Mouse (Mus musculus): ENCODE measurements around the gene Trpm6. TPM values are rescaled to one million over a fixed set of nuclear protein-coding genes. Genes with fewer than 3 reads are reported as not detected.

Trpm6 gene
- polyA plus RNA-seq, 1 experiment from 2014 or later = 0.27 TPM

DNA sequence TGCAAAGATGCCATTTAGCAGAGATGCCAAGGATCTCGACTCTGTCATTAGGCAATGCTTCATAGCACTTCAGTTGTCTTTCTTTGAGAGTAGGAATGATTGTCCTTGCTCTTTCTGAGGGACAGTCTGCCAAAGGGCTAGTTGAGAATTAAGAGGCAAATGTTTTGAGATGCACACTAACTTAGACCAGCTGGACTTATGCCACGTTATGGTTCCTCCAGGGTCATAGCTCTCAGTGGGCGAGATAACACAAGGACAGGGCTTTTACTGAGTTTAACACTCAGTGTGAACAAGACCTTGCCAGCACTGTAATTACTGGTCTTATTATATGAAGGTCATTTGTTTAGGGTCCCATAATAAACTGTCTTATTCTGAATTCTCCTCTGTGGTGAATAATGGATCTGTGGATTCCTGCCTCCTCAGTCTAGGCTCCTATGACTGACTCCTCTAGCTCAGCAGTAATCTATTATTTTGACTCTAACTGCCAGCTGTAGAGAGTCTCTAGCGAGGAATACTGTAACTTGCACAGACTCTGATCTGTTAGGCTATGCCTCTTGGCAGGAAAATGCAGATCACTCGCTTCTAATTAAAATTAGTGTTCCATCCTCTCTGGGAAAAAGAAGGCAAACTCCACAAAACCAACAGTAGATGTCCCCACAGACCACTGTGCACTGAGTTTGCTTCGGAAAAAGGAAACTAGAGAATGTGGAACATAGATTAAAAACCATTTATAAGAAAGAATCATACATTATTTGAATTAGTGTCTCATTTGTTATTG is 123.2 kb downstream of the Trpm6 start:
- Histone ChIP-seq H3K4me1 (peaks cover 8% of the 10 kb centered on the region), H3K27ac (no peak overlapping the region), H3K4me2 (replicated peaks) (no peak overlapping the region), H3K36me3 (no peaks in the 10 kb centered on the region), H3K27me3 (replicated peaks) (no peaks in the 10 kb centered on the region), H3K4me3 (no peak overlapping the region), H3K9me3 (no peaks in the 10 kb centered on the region), H3K9ac (no peak overlapping the region)
- 55% methylated on average over 6 of the region's 6 CpGs for WGBS
- ATAC-seq (ENCODE audit: low FRiP score, low read depth) = peak; percentile 41

GRCm38 (mm10) chr19:18873709-18874644 is 124.2 kb downstream of the Trpm6 start:
- Histone ChIP-seq H3K27me3 (replicated peaks) (no peaks in the 10 kb centered on the region), H3K4me1 (peaks cover 8% of the 10 kb centered on the region), H3K36me3 (no peaks in the 10 kb centered on the region), H3K9ac (no peak overlapping the region), H3K4me2 (replicated peaks) (peak overlapping the region; percentile 44), H3K4me3 (no peak overlapping the region), H3K27ac (no peak overlapping the region), H3K9me3 (no peaks in the 10 kb centered on the region)
- peak; percentile 76 for ATAC-seq (ENCODE audit: low FRiP score, low read depth)
- 23% methylated on average over 16 of the region's 16 CpGs for WGBS

DNA sequence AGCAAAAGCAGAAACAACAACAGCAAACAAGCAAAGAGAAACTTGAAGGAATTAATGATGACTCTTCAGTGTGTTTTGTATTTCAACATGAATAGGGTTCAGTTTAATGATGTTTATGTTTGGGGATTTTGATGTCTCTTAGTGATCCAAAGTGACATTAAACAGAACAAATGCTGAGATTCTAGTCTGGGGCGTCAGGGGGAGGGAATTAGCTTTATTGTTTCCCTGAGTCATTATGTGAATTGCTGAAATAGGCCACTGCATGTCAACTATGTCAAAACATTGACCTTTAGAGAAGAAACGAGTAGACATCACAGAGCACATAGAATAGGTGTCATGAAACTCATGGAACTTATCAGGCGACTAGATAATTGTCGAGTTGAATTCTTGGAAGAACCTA is 129.5 kb downstream of the Trpm6 start:
- 71% methylated on average over 4 of the region's 4 CpGs for WGBS
- no peak for ATAC-seq (ENCODE audit: low FRiP score, low read depth)

GRCm38 (mm10) chr19:18881162-18881561 is 131.4 kb downstream of the Trpm6 start:
- Histone ChIP-seq H3K4me3 (no peak overlapping the region), H3K4me1 (no peaks in the 10 kb centered on the region), H3K27me3 (replicated peaks) (no peaks in the 10 kb centered on the region), H3K27ac (no peak overlapping the region), H3K9me3 (no peaks in the 10 kb centered on the region), H3K36me3 (no peaks in the 10 kb centered on the region), H3K9ac (no peak overlapping the region), H3K4me2 (replicated peaks) (no peak overlapping the region)
- ATAC-seq (ENCODE audit: low FRiP score, low read depth) = peak; percentile 56; the same call in 1 of the 2 replicates
- WGBS = 42% methylated on average over 5 of the region's 5 CpGs

More for the DNA sequence above, 129.5 kb downstream of the Trpm6 start:
- no peaks in the 10 kb centered on the region for H3K9me3 ChIP-seq
- no peak overlapping the region for H3K27ac ChIP-seq
- H3K9ac ChIP-seq = no peak overlapping the region
- no peaks in the 10 kb centered on the region for H3K27me3 ChIP-seq (replicated peaks)
- H3K36me3 ChIP-seq = no peaks in the 10 kb centered on the region
- H3K4me2 ChIP-seq (replicated peaks) = no peak overlapping the region
- peaks cover 2% of the 10 kb centered on the region for H3K4me1 ChIP-seq
- H3K4me3 ChIP-seq = no peak overlapping the region

GRCm38 (mm10) chr19:18887646-18888407 is 138.0 kb downstream of the Trpm6 start:
- Histone ChIP-seq H3K9ac (no peak overlapping the region), H3K4me1 (peaks cover 10% of the 10 kb centered on the region; the same call in 1 of the 2 replicates), H3K27ac (no peak overlapping the region), H3K4me2 (replicated peaks) (no peak overlapping the region), H3K4me3 (no peak overlapping the region), H3K27me3 (replicated peaks) (no peaks in the 10 kb centered on the region), H3K9me3 (no peaks in the 10 kb centered on the region), H3K36me3 (no peaks in the 10 kb centered on the region)
- 27% methylated on average over 11 of the region's 11 CpGs for WGBS
- no peak for ATAC-seq (ENCODE audit: low FRiP score, low read depth)

DNA sequence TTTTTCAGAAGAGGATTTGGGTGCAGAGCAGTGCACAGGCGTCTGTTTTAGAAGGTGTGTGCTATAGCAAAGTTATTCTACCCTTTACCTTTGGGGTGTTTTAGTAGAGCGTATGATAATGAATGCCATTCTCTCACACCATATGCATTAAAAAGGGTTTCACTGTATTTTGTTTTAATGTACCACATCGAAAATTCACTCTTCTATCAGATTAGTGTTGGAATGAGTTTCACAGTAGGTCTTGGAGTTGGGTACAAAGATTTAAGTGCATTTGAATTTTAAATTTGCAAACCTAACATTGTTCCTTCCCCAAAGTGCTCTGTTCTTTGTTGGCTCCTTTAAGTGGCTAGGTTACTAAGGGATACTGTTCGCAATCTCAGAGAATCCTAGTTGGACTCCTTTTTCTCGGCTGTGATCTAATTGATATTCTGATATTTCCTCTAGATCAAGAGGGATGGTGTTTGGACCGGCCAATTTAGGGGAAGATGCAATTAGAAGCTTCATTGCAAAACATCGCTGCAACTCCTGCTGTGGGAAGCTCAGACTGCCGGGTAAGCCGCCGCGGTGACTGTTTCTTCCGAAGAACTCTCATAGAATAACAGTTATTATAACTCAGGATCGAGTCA is 138.8 kb downstream of the Trpm6 start:
- peaks cover 10% of the 10 kb centered on the region; the same call in 1 of the 2 replicates for H3K4me1 ChIP-seq
- ATAC-seq (ENCODE audit: low FRiP score, low read depth) = peak; percentile 80
- H3K4me2 ChIP-seq (replicated peaks) = peak overlapping the region; percentile 57
- no peaks in the 10 kb centered on the region for H3K27me3 ChIP-seq (replicated peaks)
- H3K36me3 ChIP-seq = no peaks in the 10 kb centered on the region
- peak overlapping the region; percentile 32; the same call in 1 of the 2 replicates for H3K27ac ChIP-seq
- H3K4me3 ChIP-seq = peak overlapping the region; percentile 23
- WGBS = 13% methylated on average over 13 of the region's 13 CpGs
- H3K9me3 ChIP-seq = no peaks in the 10 kb centered on the region
- H3K9ac ChIP-seq = peak overlapping the region; percentile 40

- H3K4me1 ChIP-seq = peaks cover 10% of the 10 kb centered on the region; the same call in 1 of the 2 replicates
- H3K36me3 ChIP-seq = no peaks in the 10 kb centered on the region
- 9% methylated on average over 11 of the region's 11 CpGs for WGBS
- H3K27me3 ChIP-seq (replicated peaks) = no peaks in the 10 kb centered on the region
- peak overlapping the region; percentile 57 for H3K4me2 ChIP-seq (replicated peaks)
- H3K4me3 ChIP-seq = peak overlapping the region; percentile 23
- peak overlapping the region; percentile 40 for H3K9ac ChIP-seq
- peak; percentile 84 for ATAC-seq (ENCODE audit: low FRiP score, low read depth)
- no peaks in the 10 kb centered on the region for H3K9me3 ChIP-seq
- peak overlapping the region; percentile 32; the same call in 1 of the 2 replicates for H3K27ac ChIP-seq
Observed at GRCm38 (mm10) chr19:18889117-18889627, 139.4 kb downstream of the Trpm6 start.

GRCm38 (mm10) chr19:18889632-18890031 is 139.8 kb downstream of the Trpm6 start:
- ATAC-seq (ENCODE audit: low FRiP score, low read depth) = peak; percentile 70
- peak overlapping the region; percentile 57 for H3K4me2 ChIP-seq (replicated peaks)

GRCm38 (mm10) chr19:18890216-18890615 is 140.4 kb downstream of the Trpm6 start:
- Histone ChIP-seq H3K4me3 (no peak overlapping the region), H3K4me1 (peaks cover 10% of the 10 kb centered on the region; the same call in 1 of the 2 replicates), H3K4me2 (replicated peaks) (no peak overlapping the region), H3K9me3 (no peaks in the 10 kb centered on the region), H3K27me3 (replicated peaks) (no peaks in the 10 kb centered on the region), H3K27ac (no peak overlapping the region; the same call in 1 of the 2 replicates), H3K9ac (no peak overlapping the region), H3K36me3 (no peaks in the 10 kb centered on the region)
- ATAC-seq (ENCODE audit: low FRiP score, low read depth) = no peak
- 82% methylated on average over 4 of the region's 4 CpGs for WGBS

More at GRCm38 (mm10) chr19:18889632-18890031, 139.8 kb downstream of the Trpm6 start:
- Histone ChIP-seq H3K27me3 (replicated peaks) (no peaks in the 10 kb centered on the region), H3K4me3 (peak overlapping the region; percentile 23), H3K36me3 (no peaks in the 10 kb centered on the region), H3K9ac (no peak overlapping the region), H3K4me1 (peaks cover 10% of the 10 kb centered on the region; the same call in 1 of the 2 replicates), H3K9me3 (no peaks in the 10 kb centered on the region), H3K27ac (peak overlapping the region; percentile 32; the same call in 1 of the 2 replicates)
- WGBS = 56% methylated on average over 1 of the region's 1 CpGs

DNA sequence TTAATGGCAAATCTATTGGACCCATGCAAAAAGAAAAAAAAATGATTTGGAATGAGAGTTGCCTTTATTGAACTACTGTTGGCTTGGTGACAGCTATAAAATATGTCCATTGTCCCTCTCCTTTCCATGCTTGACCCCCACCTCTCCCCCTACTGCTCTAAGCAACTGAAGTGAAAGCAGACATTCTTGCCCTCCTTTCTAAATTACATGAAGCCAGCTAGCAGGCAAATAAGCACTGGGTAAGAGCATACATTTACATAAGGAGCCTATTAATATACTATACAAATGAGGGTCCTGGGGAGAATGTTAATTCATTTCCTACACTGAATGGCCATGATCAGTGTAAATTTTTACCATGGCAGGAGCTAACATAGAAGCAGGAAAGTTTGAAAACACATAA is 148.5 kb downstream of the Trpm6 start:
- Histone ChIP-seq H3K4me2 (replicated peaks) (no peak overlapping the region), H3K9me3 (no peaks in the 10 kb centered on the region), H3K4me1 (0 out of 2 replicates have a peak, but pooled peaks cover 7% of the 10 kb centered on the region), H3K27ac (no peak overlapping the region), H3K27me3 (replicated peaks) (no peaks in the 10 kb centered on the region), H3K4me3 (no peak overlapping the region), H3K36me3 (no peaks in the 10 kb centered on the region), H3K9ac (no peak overlapping the region)
- ATAC-seq (ENCODE audit: low FRiP score, low read depth) = no peak

All from neural tube, embryonic 12.5 days (tissue).